Mouse (Mus musculus): ENCODE results near the gene Tyro3. TPM values are rescaled to one million over a fixed set of nuclear protein-coding genes. Genes with fewer than 3 reads are reported as not detected.

Gene Tyro3
- 7.0 TPM for total RNA-seq (2023)

GRCm38 (mm10) chr2:119797279-119797783 is at the start of gene Tyro3:
Gene Tyro3 (plus strand): TSS chr2:119797733.

GRCm38 (mm10) chr2:119760251-119760650 is 37.3 kb upstream of the Tyro3 start, which contains the start of gene Ltk:
Gene Ltk (minus strand): TSS chr2:119760431.

GRCm38 (mm10) chr2:119787206-119787883 is 10.2 kb upstream of the Tyro3 start, which contains the start of gene Rpap1:
Gene Rpap1 (minus strand): TSS chr2:119787537.

Other genes with a start within 250 kb of the Tyro3 start
- 1.6 TPM for gene Nusap1, start 179.4 kb upstream of the Tyro3 start, total RNA-seq (2023)
- gene Oip5, start 179.3 kb upstream of the Tyro3 start, total RNA-seq (2023): 0.88 TPM
- gene Ndufaf1, start 134.9 kb upstream of the Tyro3 start, total RNA-seq (2023): 9.4 TPM
- gene Rtf1, start 122.7 kb upstream of the Tyro3 start, total RNA-seq (2023): 72.6 TPM
- gene Itpka, start 55.4 kb upstream of the Tyro3 start, total RNA-seq (2023): 0.62 TPM
- gene Ltk, start 37.3 kb upstream of the Tyro3 start, total RNA-seq (2023): 1.9 TPM
- gene Rpap1, start 10.2 kb upstream of the Tyro3 start, total RNA-seq (2023): 31.6 TPM
- 87.9 TPM for gene Mga, start 99.5 kb downstream of the Tyro3 start, total RNA-seq (2023)
- gene Mapkbp1, start 175.0 kb downstream of the Tyro3 start, total RNA-seq (2023): 15.3 TPM
- gene Jmjd7, start 229.8 kb downstream of the Tyro3 start, total RNA-seq (2023): 13.3 TPM
- gene Gm28042, start 229.8 kb downstream of the Tyro3 start, total RNA-seq (2023): 5.6 TPM
- gene Pla2g4b, start 235.7 kb downstream of the Tyro3 start, total RNA-seq (2023): 0.79 TPM

Data from CD4-positive naive resting alpha-beta T cell, adult 76 days (primary cell).